Mouse (Mus musculus) layer of hippocampus, adult 2 months (tissue): ENCODE results near the gene Stam2. TPM values are rescaled to one million over a fixed set of nuclear protein-coding genes. Genes with fewer than 3 reads are reported as not detected.
A peak's percentile ranks its signal among the peaks of the same experiment; 100 is the strongest.

Experiments
- DNase-seq, 2 experiments: peaks; one replicate each; pipeline ENCODE4 v3.0.0; 2022; ENCODE audit warnings: low spot score in 2 of 2
- H3K27ac ChIP-seq: fragments of 200-600 bp; 2 replicates; pipeline ENCODE4 v1.8.1; 2022
- H3K4me3 ChIP-seq: fragments of 200-600 bp; 2 replicates; pipeline ENCODE4 v1.8.1; 2022; ENCODE audit warnings: mild to moderate bottlenecking
- CTCF ChIP-seq: fragments of 200-600 bp; conservative IDR thresholded peaks from 2 replicates; pipeline ENCODE4 v1.8.1; 2022; ENCODE audit warnings: antibody characterized with exemption, mild to moderate bottlenecking, moderate library complexity
- total RNA-seq, 2 experiments: library from RNA; stranded (reverse); gene quantifications; 2 replicates each; pipeline ENCODE4 v1.2.3; 2021

Gene Stam2
- total RNA-seq, 2 experiments from 2014 or later = 24.1 to 26.0 TPM

- H3K27ac ChIP-seq = no peak overlapping the region
- DNase-seq = peak in 1 of 2 experiments; percentile 25
- TF ChIP-seq CTCF = no peak
- H3K4me3 ChIP-seq = no peak overlapping the region
Observed at GRCm38 (mm10) chr2:52670733-52671132, 71.3 kb downstream of the Stam2 start.

GRCm38 (mm10) chr2:52668480-52668879, 73.6 kb downstream of the Stam2 start:
- no peak overlapping the region for H3K27ac ChIP-seq
- no peak overlapping the region for H3K4me3 ChIP-seq
- no peak for TF ChIP-seq CTCF
- DNase-seq = no peak

DNA sequence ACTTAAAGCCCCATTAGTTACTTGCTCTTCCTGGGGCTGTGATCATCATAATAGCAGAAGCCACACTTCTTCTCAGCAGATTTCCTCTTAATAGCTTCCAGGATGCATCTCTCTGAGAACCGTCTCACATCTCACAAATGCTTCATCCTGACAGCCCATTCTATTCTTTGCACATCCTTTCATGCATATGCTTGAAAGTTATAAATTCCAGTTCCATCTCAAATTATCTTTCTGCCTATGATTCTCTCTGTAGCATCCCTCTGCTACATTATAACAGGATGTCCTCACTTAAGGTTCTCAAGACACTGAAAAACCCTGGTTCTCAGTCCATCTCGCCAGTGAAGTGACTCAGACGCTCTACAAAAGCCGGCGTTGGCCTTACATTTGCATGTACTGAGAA, 85.4 kb downstream of the Stam2 start:
- TF ChIP-seq CTCF = no peak
- no peak for DNase-seq
- Histone ChIP-seq H3K4me3 (no peak overlapping the region), H3K27ac (no peak overlapping the region)

GRCm38 (mm10) chr2:52654541-52654940, 87.5 kb downstream of the Stam2 start:
- DNase-seq = no peak
- no peak for TF ChIP-seq CTCF
- H3K4me3 ChIP-seq = no peak overlapping the region
- no peak overlapping the region for H3K27ac ChIP-seq

DNA sequence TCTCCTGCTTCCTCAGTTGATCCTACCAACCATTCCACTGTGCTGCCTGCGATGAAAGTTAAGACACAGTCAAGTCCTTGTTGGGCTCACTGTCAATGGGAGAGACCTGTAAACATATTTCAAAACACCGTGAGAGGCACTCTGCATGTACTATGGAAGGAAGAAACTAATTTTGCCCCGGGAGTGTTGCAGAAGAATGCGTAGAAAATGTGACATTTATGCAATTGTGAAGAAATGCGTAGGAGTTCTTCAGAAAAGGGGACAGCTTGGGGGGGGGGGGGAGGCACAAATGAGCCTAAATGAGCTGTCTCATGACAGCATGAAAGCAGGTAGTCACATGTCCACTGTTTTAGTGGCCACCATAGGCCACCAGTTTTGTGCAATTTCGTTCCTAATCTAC, 90.5 kb downstream of the Stam2 start:
- no peak for TF ChIP-seq CTCF
- Histone ChIP-seq H3K27ac (no peak overlapping the region), H3K4me3 (no peak overlapping the region)
- no peak for DNase-seq

GRCm38 (mm10) chr2:52647255-52647998, 94.7 kb downstream of the Stam2 start:
- Histone ChIP-seq H3K4me3 (no peak overlapping the region), H3K27ac (peak overlapping the region; percentile 23; the same call in 1 of the 2 replicates)
- TF ChIP-seq CTCF = no peak
- no peak for DNase-seq

DNA sequence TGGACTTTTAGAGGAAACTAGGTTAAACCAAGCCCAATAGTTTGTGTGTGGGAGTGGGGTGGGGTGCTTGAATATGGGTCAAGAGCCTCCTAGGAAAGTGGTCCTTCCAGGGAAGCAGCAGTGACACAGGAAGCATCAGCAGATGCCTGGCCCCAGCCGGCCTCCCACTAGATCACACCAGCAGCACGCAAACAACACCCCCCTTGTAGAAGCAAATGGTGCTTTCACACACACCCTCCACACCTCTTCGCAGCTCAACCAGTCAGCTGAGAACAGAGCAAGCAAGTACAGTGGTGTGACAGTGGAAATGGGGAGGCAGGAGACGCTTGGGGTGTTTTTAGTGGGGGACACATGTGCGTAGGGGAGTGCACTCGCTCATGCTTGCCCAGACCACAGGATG, 98.4 kb downstream of the Stam2 start:
- no peak for TF ChIP-seq CTCF
- no peak for DNase-seq
- Histone ChIP-seq H3K27ac (no peak overlapping the region), H3K4me3 (no peak overlapping the region)

Other genes starting within 250 kb of the Stam2 start
- 10 to 100 TPM; 69.7 to 81.2 TPM for gene Cacnb4, start 65.5 kb downstream of the Stam2 start, total RNA-seq
- 10 to 100 TPM; 42.4 to 44.0 TPM for gene Fmnl2, start 115.6 kb upstream of the Stam2 start, total RNA-seq